Mouse (Mus musculus) intestine, embryonic 16.5 days (tissue): ENCODE measurements around the gene Ffar3. TPM values are rescaled to one million over a fixed set of nuclear protein-coding genes. Genes with fewer than 3 reads are reported as not detected.
A peak's percentile ranks its signal among the peaks of the same experiment; 100 is the strongest.

Experiments used
- ATAC-seq: fragments of 200-750 bp; cut with Nextera tagmentation; 2 replicates; pipeline ENCODE4 v1.8.0; 2017; ENCODE audit warnings: moderate TSS enrichment, moderate library complexity
- H3K27ac ChIP-seq: fragments of 300-500 bp; sonication (generic); 2 replicates; pipeline ENCODE4 v1.5.1; 2014; ENCODE audit warnings: mild to moderate bottlenecking, low read length
- H3K27me3 ChIP-seq: fragments of 300-500 bp; sonication (generic); replicated peaks from 2 replicates; pipeline ENCODE4 v1.6.1; 2014; ENCODE audit warnings: low read length, control low read depth, mixed read lengths; ENCODE audit not compliant: control insufficient read depth, insufficient read depth
- H3K36me3 ChIP-seq: fragments of 300-500 bp; sonication (generic); 2 replicates; pipeline ENCODE4 v1.6.1; 2014; ENCODE audit warnings: low read length, control low read depth; ENCODE audit not compliant: control insufficient read depth, insufficient read depth
- H3K4me1 ChIP-seq: fragments of 300-500 bp; sonication (generic); 2 replicates; pipeline ENCODE4 v1.6.1; 2014; ENCODE audit warnings: low read length, control low read depth, mixed read lengths; ENCODE audit not compliant: control insufficient read depth, insufficient read depth
- H3K4me2 ChIP-seq: fragments of 300-500 bp; sonication (generic); 2 replicates; pipeline ENCODE4 v1.6.1; 2014; ENCODE audit warnings: low read depth, low read length, control low read depth
- H3K4me3 ChIP-seq: fragments of 300-500 bp; sonication (generic); 2 replicates; pipeline ENCODE4 v1.5.1; 2014; ENCODE audit warnings: mild to moderate bottlenecking, low read length
- H3K9ac ChIP-seq: fragments of 300-500 bp; sonication (generic); 2 replicates; pipeline ENCODE4 v1.6.1; 2014; ENCODE audit warnings: low read depth, low read length
- H3K9me3 ChIP-seq: fragments of 300-500 bp; sonication (generic); 2 replicates; pipeline ENCODE4 v1.6.1; 2016; ENCODE audit warnings: low read length, control low read depth; ENCODE audit not compliant: control insufficient read depth
- WGBS: fragments of 180-500 bp; shearing (Covaris S2); extraction: QIAGEN DNeasy Blood & Tissue Kit; methylation state at CpG from one replicate; pipeline ENCODE4 v1.1.7; 2014; 5-methylcytosine and 5-hydroxymethylcytosine counted together
- polyA plus RNA-seq: library from polyadenylated mRNA; unstranded; fragments of >200 nt; fragmentation: Nextera tagmentation; extraction: Ambion mirVana; gene quantifications from 2 replicates; pipeline ENCODE4 v1.2.1, GENCODE M21; 2015

Ffar3 gene
- polyA plus RNA-seq = 0.78 TPM in 2 replicates

DNA sequence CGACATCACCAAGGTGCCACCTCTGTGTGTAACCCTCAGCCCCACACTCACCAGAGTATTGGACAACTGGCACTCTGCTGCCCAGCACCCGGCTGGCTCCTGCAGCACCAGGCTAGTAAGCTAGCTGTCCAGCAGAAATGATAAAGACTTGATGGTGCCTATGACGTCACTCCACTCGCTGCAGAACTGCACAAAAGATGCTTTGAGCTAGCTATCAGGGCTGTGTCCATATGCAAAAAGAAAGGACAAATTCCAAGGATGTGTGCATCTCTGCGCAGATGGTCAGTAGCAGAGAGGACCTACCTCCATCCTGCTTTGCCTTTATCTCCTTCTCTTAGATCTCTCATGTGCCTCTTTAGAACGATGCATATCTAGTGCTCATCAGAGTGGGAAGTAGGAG is at the start of gene Ffar3:
Ffar3 (minus strand) TSS at position 101 of the 400 bp plus-strand sequence.
- Histone ChIP-seq H3K4me1 (no peaks in the 10 kb centered on the region), H3K9me3 (no peaks in the 10 kb centered on the region), H3K4me2 (no peak within 1 kb of the TSS), H3K9ac (no peak within 1 kb of the TSS), H3K36me3 (no peaks in the 10 kb centered on the region), H3K4me3 (no peak within 1 kb of the TSS), H3K27me3 (no peaks in the 10 kb centered on the region), H3K27ac (no peak within 1 kb of the TSS)
- no peak for ATAC-seq
- WGBS = 74% methylated on average over 6 of the region's 6 CpGs

GRCm38 (mm10) chr7:30904042-30904441 is 48.1 kb upstream of the Ffar3 start:
- no peaks in the 10 kb centered on the region for H3K36me3 ChIP-seq
- H3K9me3 ChIP-seq = no peaks in the 10 kb centered on the region
- no peaks in the 10 kb centered on the region for H3K27me3 ChIP-seq
- no peak overlapping the region for H3K4me3 ChIP-seq
- WGBS = 43% methylated on average over 4 of the region's 4 CpGs
- H3K27ac ChIP-seq = no peak overlapping the region
- ATAC-seq = no peak
- no peak overlapping the region for H3K4me2 ChIP-seq
- H3K4me1 ChIP-seq = peaks cover 8% of the 10 kb centered on the region
- no peak overlapping the region for H3K9ac ChIP-seq

DNA sequence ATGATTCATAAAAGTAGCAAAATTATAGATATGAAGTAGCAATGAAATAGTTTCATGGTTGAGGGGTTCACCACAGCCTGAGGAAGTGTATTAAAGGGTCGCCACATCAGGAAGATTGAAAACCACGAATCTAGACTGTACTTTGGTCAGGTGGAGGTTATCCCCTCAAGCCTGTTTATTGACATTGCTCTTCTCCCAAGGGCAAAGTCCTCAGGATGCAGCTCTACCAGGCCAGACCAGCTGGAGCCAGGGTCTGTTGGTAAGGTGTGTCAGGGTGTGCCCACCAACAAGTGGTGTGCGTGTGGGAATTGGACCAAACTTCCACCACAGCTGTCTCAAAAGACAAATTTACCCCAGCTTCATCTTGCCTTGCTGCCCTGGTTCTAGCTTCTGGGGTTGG is 39.2 kb upstream of the Ffar3 start:
- Histone ChIP-seq H3K27me3 (no peaks in the 10 kb centered on the region), H3K4me2 (no peak overlapping the region), H3K27ac (no peak overlapping the region), H3K36me3 (no peaks in the 10 kb centered on the region), H3K4me1 (peaks cover 9% of the 10 kb centered on the region; the same call in 1 of the 2 replicates), H3K9ac (no peak overlapping the region), H3K9me3 (no peaks in the 10 kb centered on the region), H3K4me3 (no peak overlapping the region)
- 69% methylated on average over 3 of the region's 3 CpGs for WGBS
- peak; percentile 65 for ATAC-seq

- WGBS = 44% methylated on average over 3 of the region's 3 CpGs
- no peak overlapping the region for H3K27ac ChIP-seq
Observed at GRCm38 (mm10) chr7:30892515-30892914, 36.5 kb upstream of the Ffar3 start.

GRCm38 (mm10) chr7:30891746-30892145 is 35.8 kb upstream of the Ffar3 start:
- no peak overlapping the region for H3K27ac ChIP-seq
- H3K9me3 ChIP-seq = no peaks in the 10 kb centered on the region
- no peak overlapping the region for H3K9ac ChIP-seq
- ATAC-seq = no peak
- H3K4me1 ChIP-seq = 0 out of 2 replicates have a peak, but pooled peaks cover 6% of the 10 kb centered on the region
- no peak overlapping the region for H3K4me3 ChIP-seq
- 76% methylated on average over 9 of the region's 9 CpGs for WGBS
- no peaks in the 10 kb centered on the region for H3K27me3 ChIP-seq
- no peaks in the 10 kb centered on the region for H3K36me3 ChIP-seq
- no peak overlapping the region for H3K4me2 ChIP-seq

More at GRCm38 (mm10) chr7:30892515-30892914, 36.5 kb upstream of the Ffar3 start:
- no peak overlapping the region for H3K4me2 ChIP-seq
- H3K4me1 ChIP-seq = 0 out of 2 replicates have a peak, but pooled peaks cover 6% of the 10 kb centered on the region
- no peak overlapping the region for H3K4me3 ChIP-seq
- no peaks in the 10 kb centered on the region for H3K9me3 ChIP-seq
- no peaks in the 10 kb centered on the region for H3K27me3 ChIP-seq
- no peaks in the 10 kb centered on the region for H3K36me3 ChIP-seq
- ATAC-seq = peak; percentile 55; the same call in 1 of the 2 replicates
- no peak overlapping the region for H3K9ac ChIP-seq

- ATAC-seq = no peak
- Histone ChIP-seq H3K9ac (no peak overlapping the region), H3K27ac (no peak overlapping the region), H3K4me3 (no peak overlapping the region), H3K36me3 (no peaks in the 10 kb centered on the region), H3K27me3 (no peaks in the 10 kb centered on the region), H3K4me2 (no peak overlapping the region), H3K4me1 (0 out of 2 replicates have a peak, but pooled peaks cover 6% of the 10 kb centered on the region), H3K9me3 (no peaks in the 10 kb centered on the region)
- WGBS = 60% methylated on average over 2 of the region's 2 CpGs
Observed at GRCm38 (mm10) chr7:30890681-30891080, 34.7 kb upstream of the Ffar3 start.

GRCm38 (mm10) chr7:30888786-30889185 is 32.8 kb upstream of the Ffar3 start:
- Histone ChIP-seq H3K4me3 (no peak overlapping the region), H3K27ac (no peak overlapping the region), H3K4me1 (0 out of 2 replicates have a peak, but pooled peaks cover 3% of the 10 kb centered on the region), H3K9me3 (no peaks in the 10 kb centered on the region), H3K9ac (no peak overlapping the region), H3K4me2 (no peak overlapping the region), H3K27me3 (no peaks in the 10 kb centered on the region), H3K36me3 (no peaks in the 10 kb centered on the region)
- ATAC-seq = no peak
- WGBS = 74% methylated on average over 7 of the region's 7 CpGs

GRCm38 (mm10) chr7:30887568-30888188 is 31.7 kb upstream of the Ffar3 start:
- Histone ChIP-seq H3K27me3 (no peaks in the 10 kb centered on the region), H3K9ac (no peak overlapping the region), H3K27ac (no peak overlapping the region), H3K36me3 (no peaks in the 10 kb centered on the region), H3K4me3 (no peak overlapping the region), H3K9me3 (no peaks in the 10 kb centered on the region), H3K4me2 (no peak overlapping the region), H3K4me1 (0 out of 2 replicates have a peak, but pooled peaks cover 3% of the 10 kb centered on the region)
- ATAC-seq = no peak
- 83% methylated on average over 14 of the region's 14 CpGs for WGBS

- WGBS = 84% methylated on average over 4 of the region's 4 CpGs
- Histone ChIP-seq H3K4me2 (no peak overlapping the region), H3K4me3 (no peak overlapping the region), H3K4me1 (no peaks in the 10 kb centered on the region), H3K27ac (no peak overlapping the region), H3K9me3 (no peaks in the 10 kb centered on the region), H3K9ac (no peak overlapping the region), H3K36me3 (no peaks in the 10 kb centered on the region), H3K27me3 (no peaks in the 10 kb centered on the region)
- ATAC-seq = no peak
Observed at GRCm38 (mm10) chr7:30886852-30887251, 30.9 kb upstream of the Ffar3 start.

DNA sequence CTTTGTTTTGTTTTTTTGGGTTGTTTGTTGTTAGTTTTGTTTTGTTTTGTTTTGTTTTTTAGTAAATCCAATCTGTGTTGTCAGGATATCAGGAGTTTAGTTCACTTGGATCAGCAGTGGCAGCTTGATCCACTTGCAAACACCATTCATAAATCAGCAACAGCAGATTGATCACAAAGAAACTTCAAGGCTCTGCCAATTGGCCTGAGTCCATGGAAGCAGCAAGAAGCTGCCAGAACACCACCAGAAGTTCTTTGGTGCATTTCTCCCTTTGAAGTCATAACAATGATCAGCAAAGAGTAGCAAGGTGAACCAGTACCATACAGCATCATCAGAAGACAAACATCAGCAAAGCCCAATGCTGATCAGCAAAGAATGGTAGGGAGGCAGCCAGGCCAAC is 28.1 kb upstream of the Ffar3 start:
- Histone ChIP-seq H3K36me3 (no peaks in the 10 kb centered on the region), H3K9me3 (no peaks in the 10 kb centered on the region), H3K4me1 (no peaks in the 10 kb centered on the region), H3K4me2 (no peak overlapping the region), H3K9ac (no peak overlapping the region), H3K27ac (no peak overlapping the region), H3K27me3 (no peaks in the 10 kb centered on the region), H3K4me3 (no peak overlapping the region)
- ATAC-seq = no peak
